Mouse (Mus musculus) CH12.LX (cell line): Measurements from ENCODE around the gene Btbd9. TPM values are rescaled to one million over a fixed set of nuclear protein-coding genes. Genes with fewer than 3 reads are reported as not detected.

ENCODE experiments used
- DNase-seq: peaks from one replicate; pipeline ENCODE4 v3.0.0-alpha.2; 2013; ENCODE audit errors: extremely low read depth
- H3K27ac ChIP-seq: 2 replicates; pipeline ENCODE4 v1.5.1; 2012; ENCODE audit warnings: low read depth, mild to moderate bottlenecking, control low read depth, moderate library complexity; ENCODE audit not compliant: insufficient read depth
- H3K27me3 ChIP-seq: replicated peaks from 2 replicates; pipeline ENCODE3; 2012; ENCODE audit warnings: inconsistent platforms
- H3K36me3 ChIP-seq, 2 experiments: replicated peaks in 1 of 2; 2 replicates each; pipeline versions ENCODE3 to v1.6.1; 2012; ENCODE audit warnings: inconsistent platforms in 1 of 2, low read length in 1 of 2, mild to moderate bottlenecking in 1 of 2, mixed read lengths in 1 of 2, moderate library complexity in 1 of 2; ENCODE audit not compliant: control insufficient read depth in 1 of 2, insufficient read depth in 1 of 2
- H3K4me1 ChIP-seq, 2 experiments: 2 replicates each; pipeline ENCODE4 v1.6.1; 2012; ENCODE audit warnings: inconsistent platforms in 1 of 2, moderate library complexity in 1 of 2; ENCODE audit not compliant: insufficient read depth in 2 of 2, control insufficient read depth in 1 of 2
- H3K4me2 ChIP-seq: 2 replicates; pipeline ENCODE4 v1.6.1; 2012; ENCODE audit warnings: low read depth, mild to moderate bottlenecking, control low read depth; ENCODE audit not compliant: poor library complexity, insufficient read depth, severe bottlenecking
- H3K4me3 ChIP-seq, 3 experiments: fragments of 150-350 bp in 1 of 3; sonication (generic) in 1 of 3; replicated peaks in 1 of 3; 2 replicates each; pipeline versions ENCODE3 to v1.5.1; 2011 to 2012; ENCODE audit warnings: low read depth in 2 of 3, low read length in 2 of 3, mild to moderate bottlenecking in 2 of 3, moderate library complexity in 2 of 3, control low read depth in 1 of 3, improper control_type of control experiment in 1 of 3, inconsistent platforms in 1 of 3, mixed read lengths in 1 of 3; ENCODE audit not compliant: poor library complexity in 1 of 3
- H3K79me2 ChIP-seq: replicated peaks from 2 replicates; pipeline ENCODE4 v1.6.1; 2012; ENCODE audit warnings: mild to moderate bottlenecking, moderate library complexity; ENCODE audit not compliant: control insufficient read depth, poor library complexity, insufficient read depth, severe bottlenecking; ENCODE audit errors: extremely low read depth
- H3K9ac ChIP-seq: 2 replicates; pipeline ENCODE4 v1.6.1; 2012; ENCODE audit warnings: low read depth, mild to moderate bottlenecking, control low read depth, moderate library complexity; ENCODE audit not compliant: insufficient read depth
- H3K9me3 ChIP-seq: replicated peaks from 2 replicates; pipeline ENCODE3; 2012; ENCODE audit warnings: low read length, inconsistent platforms, mixed read lengths
- CHD1 ChIP-seq: IDR thresholded peaks from 2 replicates; pipeline ENCODE4 v1.6.1; 2012; ENCODE audit warnings: low read depth, low read length, improper control_type of control experiment, inconsistent platforms
- CHD2 ChIP-seq: IDR thresholded peaks from 2 replicates; pipeline ENCODE4 v1.6.1; 2011; ENCODE audit warnings: low read length, improper control_type of control experiment
- CTCF ChIP-seq, 2 experiments: IDR thresholded peaks in 1 of 2; conservative IDR thresholded peaks in 1 of 2; 2 replicates each; pipeline ENCODE4 v1.5.1; 2011 to 2012; ENCODE audit warnings: low read depth in 2 of 2, low read length in 2 of 2, improper control_type of control experiment in 1 of 2, inconsistent platforms in 1 of 2, mild to moderate bottlenecking in 1 of 2, moderate library complexity in 1 of 2
- GABPA ChIP-seq: IDR thresholded peaks from 2 replicates; pipeline ENCODE4 v1.6.1; 2012; ENCODE audit warnings: low read depth, low read length, improper control_type of control experiment, inconsistent platforms; ENCODE audit not compliant: insufficient replicate concordance
- HCFC1 ChIP-seq: IDR thresholded peaks from 2 replicates; pipeline ENCODE4 v1.6.1; 2012; ENCODE audit warnings: low read depth, mild to moderate bottlenecking, inconsistent platforms, low read length, improper control_type of control experiment
- JUND ChIP-seq: conservative IDR thresholded peaks from 2 replicates; pipeline ENCODE4 v1.6.1; 2011; ENCODE audit warnings: low read depth, low read length, improper control_type of control experiment
- KAT2A ChIP-seq: IDR thresholded peaks from 2 replicates; pipeline ENCODE4 v1.6.1; 2012; ENCODE audit warnings: low read length, improper control_type of control experiment, inconsistent platforms; ENCODE audit not compliant: insufficient replicate concordance
- MAZ ChIP-seq: IDR thresholded peaks from 2 replicates; pipeline ENCODE4 v1.6.1; 2012; ENCODE audit warnings: low read depth, mild to moderate bottlenecking, inconsistent platforms, low read length, improper control_type of control experiment, moderate library complexity
- MEF2A ChIP-seq: IDR thresholded peaks from 2 replicates; pipeline ENCODE4 v1.6.1; 2014; ENCODE audit warnings: low read depth, mild to moderate bottlenecking, inconsistent platforms, low read length, improper control_type of control experiment, borderline replicate concordance
- MYC ChIP-seq: IDR thresholded peaks from 2 replicates; pipeline ENCODE4 v1.6.1; 2011; ENCODE audit warnings: low read depth, mild to moderate bottlenecking, improper control_type of control experiment, low read length
- NRF1 ChIP-seq: IDR thresholded peaks from 2 replicates; pipeline ENCODE4 v1.6.1; 2014; ENCODE audit warnings: low read depth, mild to moderate bottlenecking, inconsistent platforms, low read length, improper control_type of control experiment, moderate library complexity
- POLR2A ChIP-seq: IDR thresholded peaks from 2 replicates; pipeline ENCODE4 v1.6.1; 2011; ENCODE audit warnings: low read depth, mild to moderate bottlenecking, improper control_type of control experiment, low read length
- RAD21 ChIP-seq: IDR thresholded peaks from 2 replicates; pipeline ENCODE4 v1.6.1; 2011; ENCODE audit warnings: low read depth, mild to moderate bottlenecking, low read length, improper control_type of control experiment, moderate library complexity
- SIN3A ChIP-seq: IDR thresholded peaks from 2 replicates; pipeline ENCODE4 v1.6.1; 2012; ENCODE audit warnings: low read length, improper control_type of control experiment, inconsistent platforms
- SMC3 ChIP-seq: IDR thresholded peaks from 2 replicates; pipeline ENCODE4 v1.6.1; 2011; ENCODE audit warnings: low read depth, low read length, improper control_type of control experiment
- USF1 ChIP-seq: IDR thresholded peaks from 2 replicates; pipeline ENCODE4 v1.6.1; 2014; ENCODE audit warnings: low read depth, mild to moderate bottlenecking, inconsistent platforms, low read length, improper control_type of control experiment
- ZC3H11A ChIP-seq: IDR thresholded peaks from 2 replicates; pipeline ENCODE4 v1.6.1; 2012; ENCODE audit warnings: low read depth, mild to moderate bottlenecking, inconsistent platforms, low read length, improper control_type of control experiment
- ZKSCAN1 ChIP-seq: IDR thresholded peaks from 2 replicates; pipeline ENCODE4 v1.6.1; 2012; ENCODE audit warnings: low read depth, inconsistent platforms, low read length, improper control_type of control experiment, borderline replicate concordance
- dilution Hi-C: fragments of 300-500 bp; cut with MboI; formaldehyde crosslinking; loops from 2 replicates; pipeline ENCODE4 v1.14.3; 2020; ENCODE audit warnings: low sequenced_read_pairs; ENCODE audit not compliant: extremely low pct_unique_long_range_greater_than_20kb, extremely low pct_ligation_motif_present
- in situ Hi-C: fragments of 300-500 bp; cut with MboI; formaldehyde crosslinking; loops from 3 replicates; pipeline ENCODE4 v1.14.3; 2019; ENCODE audit warnings: low sequenced_read_pairs, low pct_ligation_motif_present, low pct_unique_long_range_greater_than_20kb, mixed read lengths
- polyA plus RNA-seq: library from polyadenylated mRNA; unstranded; fragments of >175 nt; gene quantifications from 2 replicates; pipeline ENCODE4 v1.2.1, GENCODE M21; 2012; ENCODE audit warnings: low read depth; ENCODE audit not compliant: insufficient read length
- total RNA-seq, 2 experiments: library from RNA; depleted of rRNA; stranded (reverse); fragments of 300-350 nt in 1 of 2; fragments of >200 nt in 1 of 2; gene quantifications; 2 replicates each; pipeline ENCODE4 v1.2.3; 2012 to 2014

The Btbd9 gene
- total and polyA plus RNA-seq, 3 experiments = 19.3 to 25.4 (median 20.0) TPM

- no peaks in the 10 kb centered on the region for H3K27me3 ChIP-seq
- H3K4me3 ChIP-seq = no peak overlapping the region
- no peak overlapping the region for H3K4me2 ChIP-seq
- no peak overlapping the region for H3K9ac ChIP-seq
- peak; percentile 35 for DNase-seq
- H3K27ac ChIP-seq = no peak overlapping the region
- in situ Hi-C loops (no loop called here), dilution Hi-C loops (no loop called here)
- peaks cover 0 to 30% of the 10 kb centered on the region in 2 experiments; a peak in 3 of 4 replicates for H3K4me1 ChIP-seq
- no peaks in the 10 kb centered on the region for H3K9me3 ChIP-seq
- H3K36me3 ChIP-seq = peaks cover 0 to 37% of the 10 kb centered on the region in 2 experiments
- no peaks in the 10 kb centered on the region for H3K79me2 ChIP-seq
- TF ChIP-seq CTCF (conservative IDR thresholded peaks at IDR 0.05 in 1 of 2, IDR thresholded peaks at IDR 0.05 in 1 of 2; ENCODE audit: low read depth in 2 of 2, low read length in 2 of 2) = peak; percentile 14 to 53; a peak in 2 of 4 replicates
- TF ChIP-seq RAD21 = no peak; the same call in none of the 2 replicates
- 0 out of 2 replicates have a peak, but pooled peaks have one; percentile 6 for TF ChIP-seq SMC3
- no peak for TF ChIP-seq CHD1
- TF ChIP-seq USF1 = no peak
- TF ChIP-seq GABPA = no peak
- no peak for TF ChIP-seq CHD2
- TF ChIP-seq MAZ = no peak
Observed at GRCm38 (mm10) chr17:30510171-30510570, 66.1 kb downstream of the Btbd9 start.

- Histone ChIP-seq H3K4me3 (no peak overlapping the region), H3K27ac (no peak overlapping the region), H3K4me2 (no peak overlapping the region), H3K9me3 (no peaks in the 10 kb centered on the region), H3K4me1 (peaks cover 0 to 30% of the 10 kb centered on the region in 2 experiments; a peak in 3 of 4 replicates), H3K9ac (no peak overlapping the region), H3K79me2 (no peaks in the 10 kb centered on the region), H3K27me3 (no peaks in the 10 kb centered on the region), H3K36me3 (peaks cover 0 to 39% of the 10 kb centered on the region in 2 experiments)
- TF ChIP-seq ZC3H11A (no peak), HCFC1 (no peak), NRF1 (no peak), JUND (no peak), POLR2A (no peak), KAT2A (no peak), SIN3A (no peak), MYC (no peak), GABPA (no peak), SMC3 (no peak), RAD21 (no peak), MEF2A (no peak), ZKSCAN1 (no peak)
- no peak for DNase-seq
- in situ Hi-C loops = no loop called here
- dilution Hi-C loops = no loop called here
Observed at GRCm38 (mm10) chr17:30509646-30510045, 66.6 kb downstream of the Btbd9 start.
